Mouse (Mus musculus): ENCODE data around the gene Ranbp9. TPM values are rescaled to one million over a fixed set of nuclear protein-coding genes. Genes with fewer than 3 reads are reported as not detected.

Ranbp9 gene
- polyA plus RNA-seq, 1 experiment = 82.6 TPM

DNA sequence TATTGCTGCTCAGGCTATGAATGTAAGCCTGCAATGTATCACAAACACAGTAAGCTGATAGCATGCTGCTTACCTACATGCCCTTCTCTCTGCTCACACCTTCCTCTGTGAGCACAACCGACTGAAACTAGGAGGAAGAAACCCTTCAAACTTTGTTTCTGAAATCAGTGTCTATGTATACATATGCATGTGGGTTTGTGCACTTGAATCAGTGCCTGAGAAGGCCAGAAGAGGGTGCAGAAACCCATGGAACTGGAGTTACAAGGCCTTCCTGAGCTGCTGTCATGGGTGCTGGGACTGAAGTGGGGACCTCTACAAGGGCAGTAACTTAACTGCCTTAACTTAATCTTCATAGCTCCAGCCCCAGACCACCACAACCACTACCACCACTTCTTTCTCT, 23.9 kb downstream of the Ranbp9 start:
- Histone ChIP-seq H3K4me1 (ENCODE audit: control insufficient read depth, insufficient read depth, low read length) (peaks cover 30% of the 10 kb centered on the region), H3K27ac (ENCODE audit: insufficient read depth, low read depth, low read length) (no peak overlapping the region), H3K4me3 (ENCODE audit: insufficient read depth, low read length) (no peak overlapping the region)
- TF ChIP-seq POLR2A (IDR thresholded peaks at IDR 0.05; ENCODE audit: borderline replicate concordance, low read depth, low read length) = no peak
- no peak for TF ChIP-seq CTCF (IDR thresholded peaks at IDR 0.05; ENCODE audit: low read depth, low read length)

DNA sequence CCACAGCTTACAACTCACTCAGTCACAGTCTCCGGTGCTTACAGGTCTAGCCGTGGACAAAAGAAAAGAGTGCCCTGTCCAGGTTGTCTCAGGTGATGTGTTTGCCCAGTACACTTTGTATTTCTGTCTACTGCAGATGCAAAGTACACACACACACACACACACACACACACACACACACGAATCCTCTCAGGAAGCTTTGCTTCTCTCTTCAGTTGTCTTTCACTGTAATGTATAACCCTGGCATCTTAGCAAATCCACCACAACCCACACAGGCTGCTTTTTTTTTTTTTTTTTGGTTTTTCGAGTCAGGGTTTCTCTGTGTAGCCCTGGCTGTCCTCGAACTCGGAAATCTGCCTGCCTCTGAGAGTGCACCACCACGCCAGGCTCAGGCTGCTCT, 26.7 kb downstream of the Ranbp9 start:
- TF ChIP-seq CTCF (IDR thresholded peaks at IDR 0.05; ENCODE audit: low read depth, low read length) (no peak), POLR2A (IDR thresholded peaks at IDR 0.05; ENCODE audit: borderline replicate concordance, low read depth, low read length) (no peak)

DNA sequence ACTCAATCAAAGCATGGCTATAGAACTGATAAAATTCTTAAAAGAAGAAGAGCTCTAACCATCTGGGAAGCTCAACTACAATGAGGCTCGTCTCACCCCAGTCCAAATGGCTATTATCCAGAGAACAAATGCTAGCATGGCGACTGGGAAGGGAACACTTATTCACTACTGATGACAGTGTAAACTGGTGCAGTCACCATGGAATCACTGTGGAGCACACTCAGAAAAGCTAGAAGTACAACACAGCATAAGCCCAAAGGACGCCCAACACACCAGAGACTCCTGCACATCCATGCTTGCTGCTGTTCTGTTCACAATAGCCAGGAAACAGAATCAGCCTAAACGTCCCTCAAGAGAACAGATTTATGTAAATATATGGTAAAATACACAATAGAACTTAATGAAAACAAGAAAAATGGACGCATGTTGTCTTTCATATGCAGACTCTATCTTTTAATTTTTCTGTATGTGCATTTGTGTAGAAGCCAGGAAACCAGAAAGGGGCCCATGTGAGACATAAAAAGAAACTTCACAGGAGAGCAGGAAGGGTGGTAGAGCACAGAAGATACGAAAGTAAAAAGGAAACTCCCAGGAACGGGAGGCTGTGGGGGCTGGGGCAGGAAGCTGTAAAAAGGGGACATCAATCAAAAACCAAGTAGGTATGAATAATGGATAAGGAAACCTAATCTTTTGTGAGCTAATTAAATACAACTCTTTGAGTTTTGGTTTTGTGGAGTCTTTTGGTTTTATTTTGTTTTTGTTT, 28.1 kb downstream of the Ranbp9 start:
- Histone ChIP-seq H3K27ac (ENCODE audit: insufficient read depth, low read depth, low read length) (no peak overlapping the region), H3K4me1 (ENCODE audit: control insufficient read depth, insufficient read depth, low read length) (peaks cover 30% of the 10 kb centered on the region)
- TF ChIP-seq POLR2A (IDR thresholded peaks at IDR 0.05; ENCODE audit: borderline replicate concordance, low read depth, low read length) (no peak), CTCF (IDR thresholded peaks at IDR 0.05; ENCODE audit: low read depth, low read length) (no peak)

More for the DNA sequence above, 26.7 kb downstream of the Ranbp9 start:
- no peak overlapping the region for H3K4me3 ChIP-seq (ENCODE audit: insufficient read depth, low read length)
- H3K27ac ChIP-seq (ENCODE audit: insufficient read depth, low read depth, low read length) = no peak overlapping the region
- H3K4me1 ChIP-seq (ENCODE audit: control insufficient read depth, insufficient read depth, low read length) = peaks cover 33% of the 10 kb centered on the region

DNA sequence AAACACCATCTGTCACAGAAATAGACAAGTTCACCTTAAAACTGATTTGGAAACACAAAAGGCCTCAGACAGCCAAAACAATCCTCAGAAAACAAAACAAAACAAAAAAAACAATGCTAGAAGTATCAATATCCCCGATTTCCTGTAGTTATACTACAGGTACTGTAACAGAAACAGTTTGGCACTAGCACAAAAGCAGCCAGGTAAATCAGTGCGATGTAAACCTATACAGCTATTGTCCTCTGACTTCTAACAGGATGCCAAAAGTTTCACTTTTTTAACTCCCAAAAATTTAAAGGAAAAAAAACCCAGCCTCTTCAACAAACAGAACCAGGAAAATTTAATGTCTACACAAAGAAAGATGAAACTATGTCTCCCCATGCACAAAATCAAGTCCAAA, 28.9 kb downstream of the Ranbp9 start:
- TF ChIP-seq POLR2A (IDR thresholded peaks at IDR 0.05; ENCODE audit: borderline replicate concordance, low read depth, low read length) (no peak), CTCF (IDR thresholded peaks at IDR 0.05; ENCODE audit: low read depth, low read length) (no peak)
- Histone ChIP-seq H3K4me3 (ENCODE audit: insufficient read depth, low read length) (no peak overlapping the region), H3K27ac (ENCODE audit: insufficient read depth, low read depth, low read length) (no peak overlapping the region), H3K4me1 (ENCODE audit: control insufficient read depth, insufficient read depth, low read length) (peaks cover 32% of the 10 kb centered on the region)

More for the DNA sequence above, 28.1 kb downstream of the Ranbp9 start:
- no peak overlapping the region for H3K4me3 ChIP-seq (ENCODE audit: insufficient read depth, low read length)

DNA sequence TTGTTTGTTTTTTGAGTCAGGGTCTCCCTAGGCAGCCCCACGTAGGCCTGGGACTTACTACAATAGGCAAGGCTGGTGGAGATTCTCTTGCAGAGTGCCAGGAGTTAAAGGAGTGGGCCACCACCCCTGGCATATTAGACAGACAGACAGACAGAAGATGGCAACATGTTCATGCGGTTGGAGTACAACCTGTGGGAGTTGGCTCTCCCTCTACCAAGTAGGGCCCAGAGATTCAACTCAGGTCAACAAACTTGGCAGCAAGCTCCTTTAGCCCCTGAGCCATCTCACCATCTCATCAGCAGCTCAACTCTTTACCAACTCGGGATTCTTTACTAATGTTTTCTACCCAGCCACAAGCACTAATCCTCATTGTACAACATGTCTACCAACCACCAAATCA, 30.4 kb downstream of the Ranbp9 start:
- Histone ChIP-seq H3K27ac (ENCODE audit: insufficient read depth, low read depth, low read length) (no peak overlapping the region), H3K4me1 (ENCODE audit: control insufficient read depth, insufficient read depth, low read length) (peaks cover 34% of the 10 kb centered on the region), H3K4me3 (ENCODE audit: insufficient read depth, low read length) (no peak overlapping the region)
- no peak for TF ChIP-seq POLR2A (IDR thresholded peaks at IDR 0.05; ENCODE audit: borderline replicate concordance, low read depth, low read length)
- TF ChIP-seq CTCF (IDR thresholded peaks at IDR 0.05; ENCODE audit: low read depth, low read length) = no peak

DNA sequence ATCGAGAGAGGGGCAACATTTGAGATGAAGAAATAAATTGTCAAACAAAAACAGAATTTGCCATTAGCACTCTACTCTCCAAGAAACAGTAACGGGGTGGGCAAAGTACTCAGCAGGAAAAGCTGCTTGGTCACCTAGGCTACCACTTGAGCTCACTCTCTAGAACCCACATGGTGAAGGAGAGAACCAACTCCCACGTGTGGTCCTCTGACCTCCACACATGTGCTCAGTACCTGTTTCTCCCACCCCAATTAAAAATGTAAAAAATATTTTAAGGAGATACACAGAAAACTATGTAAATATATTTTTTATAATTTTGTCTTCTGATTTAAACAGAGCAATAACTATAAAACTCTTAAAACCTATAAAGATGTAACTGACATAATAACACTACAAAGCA, 33.4 kb downstream of the Ranbp9 start:
- TF ChIP-seq POLR2A (IDR thresholded peaks at IDR 0.05; ENCODE audit: borderline replicate concordance, low read depth, low read length) (no peak), CTCF (IDR thresholded peaks at IDR 0.05; ENCODE audit: low read depth, low read length) (no peak)
- peaks cover 24% of the 10 kb centered on the region for H3K4me1 ChIP-seq (ENCODE audit: control insufficient read depth, insufficient read depth, low read length)
- no peak overlapping the region for H3K27ac ChIP-seq (ENCODE audit: insufficient read depth, low read depth, low read length)
- no peak overlapping the region for H3K4me3 ChIP-seq (ENCODE audit: insufficient read depth, low read length)

DNA sequence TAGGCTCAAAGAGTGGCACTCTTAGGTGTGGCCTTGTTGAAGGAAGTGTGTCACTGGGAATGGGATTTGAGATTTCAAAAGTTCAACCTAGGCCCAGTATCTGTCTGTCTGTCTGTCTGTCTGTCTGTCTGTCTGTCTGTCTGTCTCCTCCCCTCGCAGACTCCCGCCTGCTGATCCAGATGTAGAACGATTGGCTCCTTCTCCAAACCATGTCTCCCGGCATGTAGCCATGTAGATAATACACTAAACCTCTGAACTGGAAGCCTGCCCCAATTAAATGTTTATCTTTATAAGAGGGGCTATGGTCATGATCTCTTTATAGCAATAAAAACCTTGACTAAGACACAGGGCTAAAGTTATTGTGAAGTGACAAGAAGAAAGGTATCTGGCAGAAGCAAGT, 35.3 kb downstream of the Ranbp9 start:
- Histone ChIP-seq H3K27ac (ENCODE audit: insufficient read depth, low read depth, low read length) (no peak overlapping the region), H3K4me3 (ENCODE audit: insufficient read depth, low read length) (no peak overlapping the region), H3K4me1 (ENCODE audit: control insufficient read depth, insufficient read depth, low read length) (peaks cover 28% of the 10 kb centered on the region)
- TF ChIP-seq CTCF (IDR thresholded peaks at IDR 0.05; ENCODE audit: low read depth, low read length) = no peak
- no peak for TF ChIP-seq POLR2A (IDR thresholded peaks at IDR 0.05; ENCODE audit: borderline replicate concordance, low read depth, low read length)

DNA sequence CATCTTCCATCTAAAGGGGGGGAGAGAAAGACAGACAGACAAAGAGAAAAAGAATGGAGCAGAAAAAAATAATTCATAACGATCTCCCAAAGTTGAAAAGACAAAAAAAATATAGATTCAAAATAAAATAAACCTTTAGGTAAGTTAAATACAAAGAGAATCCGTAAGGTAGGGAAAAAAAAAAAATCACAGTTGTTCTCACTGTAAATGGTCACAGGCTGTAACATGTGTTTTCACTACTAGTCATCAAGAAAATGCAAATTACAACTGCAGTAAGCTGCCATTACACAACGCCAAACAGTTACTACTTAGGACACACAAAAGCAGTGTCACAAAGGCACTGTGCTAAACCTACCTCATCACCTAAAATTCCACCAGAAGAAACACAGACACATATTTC, 36.4 kb downstream of the Ranbp9 start:
- no peak overlapping the region for H3K4me3 ChIP-seq (ENCODE audit: insufficient read depth, low read length)
- TF ChIP-seq POLR2A (IDR thresholded peaks at IDR 0.05; ENCODE audit: borderline replicate concordance, low read depth, low read length) (no peak), CTCF (IDR thresholded peaks at IDR 0.05; ENCODE audit: low read depth, low read length) (no peak)
- H3K4me1 ChIP-seq (ENCODE audit: control insufficient read depth, insufficient read depth, low read length) = peaks cover 31% of the 10 kb centered on the region
- no peak overlapping the region for H3K27ac ChIP-seq (ENCODE audit: insufficient read depth, low read depth, low read length)

DNA sequence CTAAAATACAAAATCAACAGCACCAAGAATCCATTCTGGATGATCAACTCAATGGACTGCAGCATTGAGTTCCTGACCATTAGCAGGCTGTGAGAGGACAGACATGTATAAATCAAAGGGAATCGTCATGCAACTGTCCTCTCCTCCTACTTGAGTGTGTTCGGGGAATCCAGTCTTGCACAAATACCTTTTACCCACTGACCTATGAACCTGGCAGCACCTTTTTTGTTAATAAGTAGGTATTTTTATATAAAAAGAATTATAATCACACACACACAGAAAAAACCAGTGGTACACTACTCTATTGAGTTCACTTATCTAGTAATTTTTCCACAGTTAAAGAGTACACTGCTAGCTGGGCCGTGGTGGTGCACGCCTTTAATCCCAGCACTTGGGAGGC, 37.4 kb downstream of the Ranbp9 start:
- TF ChIP-seq CTCF (IDR thresholded peaks at IDR 0.05; ENCODE audit: low read depth, low read length) (no peak), POLR2A (IDR thresholded peaks at IDR 0.05; ENCODE audit: borderline replicate concordance, low read depth, low read length) (no peak)
- no peak overlapping the region for H3K4me3 ChIP-seq (ENCODE audit: insufficient read depth, low read length)
- H3K27ac ChIP-seq (ENCODE audit: insufficient read depth, low read depth, low read length) = no peak overlapping the region
- peaks cover 30% of the 10 kb centered on the region for H3K4me1 ChIP-seq (ENCODE audit: control insufficient read depth, insufficient read depth, low read length)

DNA sequence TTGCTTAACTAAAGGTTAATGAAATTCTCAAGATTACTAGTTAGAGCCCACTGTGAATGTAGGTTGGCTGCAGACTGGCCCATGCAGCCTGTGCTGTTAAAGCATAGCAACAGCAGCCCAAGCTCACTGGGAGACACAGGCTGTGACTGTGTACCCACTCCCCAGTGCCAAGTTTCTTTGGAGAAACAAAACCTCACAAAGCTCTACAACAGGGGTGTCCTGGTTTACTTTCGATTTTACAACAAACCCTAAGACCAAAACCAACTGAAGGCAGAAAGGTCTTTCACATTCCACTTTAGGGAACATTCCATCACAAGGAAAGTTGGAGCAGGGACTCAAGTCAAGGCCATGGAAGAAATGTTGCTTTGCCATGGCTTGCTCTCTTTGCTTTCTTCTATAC, 38.5 kb downstream of the Ranbp9 start:
- no peak for TF ChIP-seq POLR2A (IDR thresholded peaks at IDR 0.05; ENCODE audit: borderline replicate concordance, low read depth, low read length)
- TF ChIP-seq CTCF (IDR thresholded peaks at IDR 0.05; ENCODE audit: low read depth, low read length) = no peak
- Histone ChIP-seq H3K4me1 (ENCODE audit: control insufficient read depth, insufficient read depth, low read length) (peaks cover 27% of the 10 kb centered on the region), H3K27ac (ENCODE audit: insufficient read depth, low read depth, low read length) (no peak overlapping the region), H3K4me3 (ENCODE audit: insufficient read depth, low read length) (no peak overlapping the region)
